Mouse (Mus musculus) activated CD4-positive, CD25-positive, alpha-beta regulatory T cell, adult 4 months (primary cell): ENCODE results near the gene Creb3. TPM values are rescaled to one million over a fixed set of nuclear protein-coding genes. Genes with fewer than 3 reads are reported as not detected.
"Not testable (repeated sequence)": the region's sequence is repeated elsewhere in the genome, so short reads cannot be mapped to it uniquely, and the experiment has no call there.

Experiments used
- ATAC-seq: one replicate; pipeline ENCODE4 v1.8.0; 2017
- polyA plus RNA-seq, 2 experiments: library from polyadenylated mRNA; unstranded; fragments of 100-300 nt; shearing (Covaris generic); gene quantifications; one replicate each; pipeline ENCODE4 v1.2.1; 2017

Creb3 gene
- polyA plus RNA-seq, 2 experiments from 2014 or later = 101 to 104 TPM

DNA sequence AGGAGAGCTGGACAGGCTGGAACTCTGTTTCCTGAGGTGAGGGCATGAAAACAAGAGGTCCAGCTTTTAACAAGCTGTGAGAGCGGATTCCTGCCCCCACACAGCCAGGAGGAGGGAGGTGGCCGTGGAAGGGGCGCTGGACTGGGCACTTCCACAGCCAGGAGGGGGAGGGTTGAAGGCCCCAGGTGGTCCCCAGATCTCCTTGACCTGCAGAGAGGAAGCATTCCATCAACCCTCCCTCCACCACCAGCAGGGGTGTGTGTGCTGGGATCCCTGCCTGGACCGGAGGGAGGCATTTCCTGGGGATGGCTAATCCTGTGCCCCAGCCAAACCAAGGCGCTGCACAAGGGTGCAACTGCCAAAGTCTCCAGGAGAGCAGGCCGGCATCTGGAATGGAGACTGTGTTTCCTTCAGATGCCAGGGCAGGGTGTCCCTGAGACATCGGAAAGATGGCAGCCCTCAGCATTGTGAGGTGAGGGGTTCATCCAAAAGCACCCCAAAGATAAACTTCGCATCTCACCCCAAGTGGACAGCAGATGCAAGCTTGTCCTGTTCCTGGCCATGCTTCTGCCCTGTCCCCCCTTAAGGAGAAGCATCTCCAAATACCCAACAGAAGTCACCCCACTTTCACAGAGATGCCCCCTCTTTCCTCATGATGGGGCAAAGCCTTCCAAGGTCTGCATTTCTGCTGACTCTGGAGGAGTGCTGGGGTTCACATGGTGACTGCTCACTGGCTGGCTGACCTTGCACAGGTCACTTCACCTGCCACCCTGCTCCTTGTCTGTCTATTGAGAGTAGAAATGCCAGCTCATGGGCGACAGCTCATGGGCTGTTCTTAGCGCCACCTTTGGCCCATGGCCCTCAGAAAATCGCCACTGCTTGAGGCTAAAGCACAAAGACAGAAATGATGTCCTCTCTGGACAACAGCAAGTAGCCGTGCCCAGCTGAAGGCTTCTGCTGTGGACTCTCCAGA, 22.6 kb downstream of the Creb3 start, which contains the start of gene Msmp:
Msmp (minus strand) TSS at position 51 of the 973 bp plus-strand sequence.
- no peak for ATAC-seq

DNA sequence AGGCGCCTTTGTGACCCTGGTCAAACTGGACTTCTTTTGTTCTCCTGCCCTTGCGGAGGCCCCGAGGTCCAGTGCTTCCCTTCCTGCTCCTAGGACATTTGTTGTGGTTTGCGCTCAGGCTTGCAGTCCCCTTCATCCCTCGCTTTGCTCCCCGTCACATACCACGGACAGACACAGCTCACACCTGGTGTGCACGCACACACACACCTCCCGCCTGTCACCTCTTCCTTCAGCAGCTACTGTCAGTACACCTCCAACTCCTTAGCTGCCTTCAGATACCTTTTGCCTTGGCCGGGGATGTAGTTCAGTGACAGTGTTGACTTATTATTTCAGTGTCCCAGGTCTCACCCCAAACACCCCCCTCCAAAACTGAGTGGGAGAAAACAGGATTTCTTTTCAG, 23.6 kb downstream of the Creb3 start:
- no peak for ATAC-seq

DNA sequence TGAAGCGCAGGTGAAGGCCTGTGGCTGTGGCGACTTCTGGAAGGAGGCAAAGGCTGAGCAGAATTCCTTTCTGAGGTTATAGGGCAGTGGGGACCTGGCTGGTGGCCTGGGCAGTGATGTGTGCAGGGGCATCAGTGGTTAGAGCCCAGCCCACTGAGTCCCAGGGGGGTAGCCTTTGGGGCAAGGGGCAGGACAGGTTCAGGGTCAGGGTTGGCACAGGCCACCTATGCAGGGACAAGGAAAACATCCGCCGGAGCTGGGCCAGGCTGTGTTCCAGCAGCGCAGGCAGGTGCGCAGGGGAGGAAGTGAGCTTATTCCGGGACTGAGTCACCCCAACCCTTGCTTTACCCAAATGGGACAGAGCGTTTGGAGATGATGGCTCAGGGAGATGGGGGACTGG, 24.3 kb downstream of the Creb3 start:
- no peak for ATAC-seq

DNA sequence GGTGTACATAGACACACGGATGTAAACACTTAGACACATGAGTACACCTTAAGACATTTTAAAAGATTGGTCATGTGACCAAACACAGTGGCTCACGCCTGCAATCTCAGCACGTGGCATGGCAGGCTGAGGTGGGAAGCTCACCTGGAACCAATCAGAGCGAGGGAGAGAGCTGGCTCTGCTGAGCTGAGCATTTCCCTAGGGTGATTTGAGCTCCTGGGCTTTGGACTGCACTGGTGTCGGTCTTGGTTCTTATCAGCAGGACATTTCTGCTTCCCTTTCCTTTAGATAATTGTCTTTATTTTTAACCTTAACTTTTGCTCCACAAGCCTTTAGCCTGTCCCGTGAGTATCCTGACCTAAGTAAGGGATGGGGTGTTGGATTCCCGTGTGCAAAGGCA, 25.5 kb downstream of the Creb3 start:
- no peak for ATAC-seq

DNA sequence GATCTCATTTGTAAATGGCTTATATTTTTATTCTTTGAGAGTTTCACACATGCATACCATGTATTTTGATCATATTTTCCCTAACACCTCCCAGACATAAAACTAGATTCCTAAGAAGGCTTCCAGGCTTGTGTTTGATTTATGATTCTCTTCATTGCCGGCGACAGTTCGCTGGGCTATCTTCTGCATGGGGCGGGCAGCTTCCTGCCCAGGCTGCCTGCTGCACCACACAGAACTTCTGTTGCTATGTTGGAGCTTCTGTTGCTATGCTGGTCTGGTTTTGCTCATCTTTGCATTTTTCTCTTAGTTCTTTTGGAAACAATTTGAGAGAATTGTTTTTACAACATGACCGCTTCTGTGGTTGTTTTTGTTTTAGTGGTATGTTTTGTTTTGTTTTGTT, 29.4 kb downstream of the Creb3 start:
- ATAC-seq = no peak

DNA sequence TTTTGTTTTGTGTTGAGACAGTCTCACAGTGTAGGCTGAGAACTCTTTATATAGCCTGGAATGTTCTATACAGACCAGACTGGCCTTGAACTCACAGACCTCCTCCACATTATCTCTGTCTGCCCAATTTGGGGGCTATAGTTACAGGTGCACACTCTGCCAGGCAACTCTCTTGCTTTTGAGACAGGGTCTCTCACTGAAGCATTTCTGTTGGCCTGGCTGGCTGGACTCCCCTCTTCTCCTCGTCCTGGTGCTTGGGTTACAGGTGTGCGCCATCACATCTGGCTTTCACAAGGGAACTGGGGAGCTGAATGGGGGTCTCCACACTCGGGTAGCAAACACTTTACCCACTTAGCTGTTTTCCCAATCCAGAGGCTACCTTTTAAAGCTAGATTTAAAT, 29.8 kb downstream of the Creb3 start:
- ATAC-seq = no peak

DNA sequence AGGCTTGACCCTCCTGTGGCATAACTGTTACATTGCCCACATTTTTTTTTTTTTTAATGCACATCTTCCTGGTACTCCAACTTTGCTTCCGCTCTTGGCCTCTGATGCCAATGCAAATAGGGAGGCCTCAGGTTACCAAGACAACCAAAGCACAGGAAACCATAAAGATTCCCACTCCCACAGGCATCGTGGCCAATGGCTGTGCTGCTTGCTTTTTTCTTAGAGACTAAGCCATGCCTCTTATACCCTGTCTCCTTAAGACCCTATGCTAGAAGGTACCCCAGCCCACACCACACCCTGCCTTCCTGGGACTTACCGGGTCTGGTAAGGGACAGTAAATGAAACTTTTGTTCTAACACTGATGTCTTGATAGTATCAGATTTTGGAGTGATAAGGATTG, 31.3 kb downstream of the Creb3 start:
- no peak for ATAC-seq

DNA sequence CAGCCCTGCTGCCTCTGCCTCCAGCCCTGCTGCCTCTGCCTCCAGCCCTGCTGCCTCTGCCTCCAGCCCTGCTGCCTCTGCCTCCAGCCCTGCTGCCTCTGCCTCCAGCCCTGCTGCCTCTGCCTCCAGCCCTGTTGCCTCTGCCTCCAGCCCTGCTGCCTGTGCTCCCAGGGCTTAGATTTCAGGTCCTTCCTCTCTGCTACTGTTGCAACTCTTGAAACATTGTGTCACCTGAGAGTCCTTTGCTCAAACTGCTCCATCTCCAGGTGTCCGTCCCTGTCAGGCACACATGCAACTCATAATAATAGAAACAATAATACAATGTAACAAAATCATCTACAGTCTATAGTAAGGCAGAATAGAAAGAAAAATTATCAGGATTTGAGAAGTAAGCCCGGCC, 34.5 kb downstream of the Creb3 start:
- ATAC-seq = not testable (repeated sequence)

DNA sequence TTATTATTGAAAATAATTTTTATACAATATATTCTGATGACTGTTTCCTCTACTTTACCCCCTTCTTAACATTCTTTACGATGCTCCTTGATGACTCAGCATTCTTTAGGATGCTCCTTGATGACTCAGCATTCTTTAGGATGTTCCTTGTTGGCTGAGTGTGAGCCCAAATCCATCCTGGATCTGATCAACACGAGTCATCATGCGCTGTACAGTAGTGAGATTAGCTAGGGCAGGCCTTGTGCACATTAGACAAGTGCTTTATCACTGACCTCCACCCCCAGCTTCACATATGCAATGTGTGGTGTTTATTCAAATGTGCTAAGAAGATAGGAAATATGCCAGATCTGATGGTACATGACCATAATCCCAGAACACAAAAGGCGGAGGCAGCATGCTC, 36.1 kb downstream of the Creb3 start:
- ATAC-seq = no peak

DNA sequence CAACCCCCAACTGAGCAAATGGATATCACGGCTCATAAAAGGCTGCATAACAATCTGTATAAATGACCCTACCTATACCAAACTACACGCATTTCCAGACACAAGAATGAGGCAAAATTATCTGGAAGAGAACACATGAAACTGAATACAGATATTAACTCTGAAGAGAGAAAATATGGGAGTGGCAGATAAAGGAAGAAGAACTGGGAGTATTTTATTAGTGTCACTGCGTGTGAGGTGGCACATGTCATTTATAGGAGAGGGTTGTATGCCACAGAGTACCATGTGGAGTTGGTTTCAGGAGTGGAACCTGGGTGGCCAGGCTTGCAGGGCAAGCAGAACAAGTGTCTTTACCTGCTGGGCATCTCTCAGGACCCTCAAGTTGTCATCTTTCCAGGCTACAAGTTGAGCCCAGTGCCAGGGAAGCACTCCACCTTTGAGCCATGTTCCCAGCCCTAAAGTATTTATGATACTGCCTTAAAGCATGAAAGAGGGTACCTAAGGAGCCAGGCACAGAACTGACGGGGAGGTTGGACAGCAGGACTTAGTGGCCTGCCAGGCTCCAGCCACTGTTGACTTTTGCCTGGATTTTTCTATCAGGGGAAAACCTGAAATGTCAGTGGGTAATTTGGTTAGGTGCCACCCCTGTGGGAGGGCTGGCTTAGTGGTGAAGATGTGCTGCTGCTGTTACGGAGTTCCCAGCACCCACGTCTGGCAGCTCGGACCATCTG, 36.7 kb downstream of the Creb3 start:
- ATAC-seq = no peak

DNA sequence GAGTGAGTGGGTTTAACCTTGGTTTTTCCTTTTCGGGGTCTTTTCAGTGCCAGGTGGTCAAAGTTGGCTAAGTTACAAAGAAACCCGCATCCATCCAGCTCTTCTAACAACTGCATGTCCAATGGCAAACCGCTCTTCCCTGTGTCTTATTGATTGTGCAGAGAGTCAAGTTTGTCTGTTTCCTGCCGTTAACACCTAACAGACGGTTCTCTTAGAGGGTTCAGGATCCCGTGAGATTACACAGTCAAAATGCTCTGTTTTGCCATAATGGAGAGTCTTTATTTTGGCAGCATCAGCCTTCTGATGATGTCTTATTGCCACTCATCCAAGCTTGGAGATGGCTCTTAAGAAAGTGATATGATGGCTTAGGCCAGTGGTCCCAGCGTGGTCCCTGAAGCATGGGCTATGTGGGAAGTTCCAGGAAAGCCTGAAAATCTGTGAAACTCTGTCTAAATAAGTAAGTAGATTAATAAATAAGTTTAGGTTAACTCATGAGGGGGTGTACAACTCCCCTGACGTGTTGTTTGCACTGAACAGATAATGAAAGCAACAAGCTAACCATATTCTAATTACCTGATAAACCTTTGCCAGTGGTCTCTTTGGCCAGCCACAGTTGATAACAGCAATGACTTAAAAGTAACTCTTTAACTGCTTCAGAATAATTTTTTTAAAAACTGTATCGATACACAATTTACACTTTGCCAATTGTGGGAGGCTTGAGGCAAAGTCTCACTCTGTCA, 38.2 kb downstream of the Creb3 start:
- no peak for ATAC-seq

DNA sequence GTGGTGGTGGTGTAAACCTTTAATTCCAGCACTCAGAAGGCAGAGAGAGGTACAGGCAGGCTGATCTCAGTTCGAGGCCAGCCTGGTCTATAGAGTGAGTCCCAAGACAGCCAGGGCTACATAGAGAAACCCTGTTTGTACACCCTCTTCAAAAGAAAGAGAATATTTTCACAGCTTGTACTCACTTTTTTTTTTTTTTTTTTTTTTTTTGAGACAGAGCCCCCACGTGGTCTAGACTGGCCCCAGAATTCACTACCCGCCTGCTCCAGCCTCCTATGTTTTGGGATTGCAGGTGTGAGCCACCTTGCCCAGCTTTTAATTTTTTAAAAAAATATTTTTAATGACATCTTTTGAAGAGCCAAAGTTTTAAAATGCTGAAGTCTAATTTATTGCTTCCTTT, 42.0 kb downstream of the Creb3 start:
- ATAC-seq = no peak

DNA sequence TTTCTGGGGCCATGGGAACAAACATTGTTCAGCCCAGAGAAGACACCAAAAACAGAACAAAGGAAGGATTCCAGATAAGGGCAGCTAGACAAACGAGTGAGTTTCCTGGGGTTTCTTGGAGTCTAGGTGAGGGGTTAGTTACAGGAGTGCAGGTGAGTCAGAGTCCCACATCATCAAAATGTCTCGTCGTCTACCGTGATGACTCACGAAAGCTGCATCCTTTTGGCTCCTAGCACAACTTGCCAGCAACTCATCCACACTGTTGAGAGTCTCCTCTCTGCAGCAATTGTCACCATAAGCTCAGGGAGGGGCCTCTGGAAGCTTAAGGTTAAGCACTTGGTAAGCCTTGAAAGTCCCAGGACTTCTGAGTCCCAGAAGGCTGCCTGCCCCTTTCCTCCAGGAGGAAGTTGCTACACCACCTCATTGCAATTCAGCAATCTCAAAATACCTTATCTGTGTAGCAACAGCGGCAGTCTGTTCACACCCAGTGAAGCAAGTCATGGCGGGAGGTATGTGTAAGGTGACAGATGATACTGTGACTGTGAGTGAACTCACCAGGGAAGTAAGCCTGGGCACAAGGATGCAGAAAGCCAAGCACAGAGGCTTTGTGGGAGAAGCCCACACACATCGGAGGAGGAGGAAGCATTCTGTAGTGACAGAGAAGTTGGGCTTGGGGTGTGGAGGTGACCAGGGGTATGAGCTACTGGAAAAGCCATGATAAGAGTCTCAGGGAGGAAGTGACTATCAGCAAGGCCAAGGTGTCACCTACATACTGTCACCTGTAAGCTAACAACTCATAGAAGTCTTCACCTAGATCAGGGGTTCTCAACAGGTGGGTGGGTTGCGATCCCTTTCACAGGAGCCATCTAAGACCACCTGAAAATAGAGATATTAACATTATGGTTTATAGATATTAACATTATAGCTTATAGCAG, 42.9 kb downstream of the Creb3 start:
- ATAC-seq = no peak

DNA sequence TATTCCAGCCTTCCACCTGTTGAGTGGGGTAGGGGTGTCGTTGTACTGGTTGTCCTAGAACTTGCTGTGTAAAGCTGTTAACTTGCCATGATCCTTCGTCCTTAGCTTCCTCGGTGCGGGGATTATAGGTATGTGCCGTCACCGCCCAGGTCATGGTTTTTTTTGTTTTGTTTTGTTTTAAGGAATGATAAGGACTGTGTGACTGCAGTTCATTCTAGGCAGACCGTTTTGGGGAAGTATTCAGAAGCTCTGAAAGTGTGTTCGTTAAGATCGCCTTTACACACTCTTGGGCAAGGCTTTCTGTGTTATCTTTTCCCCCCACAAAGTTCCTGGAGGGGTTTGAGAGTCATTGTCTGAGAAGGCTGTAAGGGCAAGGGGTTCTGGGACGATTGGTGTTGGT, 50.4 kb downstream of the Creb3 start:
- no peak for ATAC-seq

DNA sequence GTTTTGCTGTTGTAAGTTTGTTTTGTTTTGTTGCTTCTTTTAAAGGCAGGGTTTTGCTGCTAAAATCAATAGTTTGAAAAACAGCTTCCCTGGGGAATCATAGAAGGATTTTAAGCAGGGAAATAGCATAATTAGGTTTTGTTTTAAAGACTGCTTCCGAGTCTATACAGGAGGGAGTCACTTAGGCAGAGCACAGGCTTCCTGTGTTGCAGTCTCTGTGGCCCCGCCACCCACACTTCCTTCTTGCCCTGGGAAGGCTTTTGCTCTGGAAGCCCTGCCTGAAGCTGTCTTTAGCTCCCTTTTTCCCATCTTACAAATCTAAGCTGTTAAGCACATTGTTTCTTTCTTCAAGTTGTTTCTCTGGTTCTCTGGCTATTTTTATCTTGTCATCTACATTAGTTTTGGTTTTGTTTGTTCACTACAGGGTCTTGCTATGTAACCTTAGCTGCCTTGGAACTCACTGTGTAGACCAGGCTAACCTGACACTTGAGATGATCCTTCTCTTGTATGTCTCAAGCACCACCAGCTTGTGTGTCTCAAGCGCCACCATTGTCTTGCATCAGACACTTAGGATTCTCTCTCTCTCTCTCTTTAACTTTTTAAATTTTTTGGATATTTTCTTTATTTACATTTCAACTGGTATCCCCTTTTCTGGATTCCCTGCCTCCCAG, 51.1 kb downstream of the Creb3 start:
- ATAC-seq = no peak

Other genes starting within 250 kb of the Creb3 start
- not detected for gene Rusc2, start 180.4 kb upstream of the Creb3 start, polyA plus RNA-seq
- not detected for gene Fam166b, start 133.2 kb upstream of the Creb3 start, polyA plus RNA-seq
- gene Tesk1, start 120.4 kb upstream of the Creb3 start, polyA plus RNA-seq = 1 to 10 TPM in 1 of 2 experiments, under 1 TPM in 1; 0.48 to 1.1 TPM
- gene Cd72, start 107.7 kb upstream of the Creb3 start, polyA plus RNA-seq = 10 to 100 TPM; 63.4 to 67.4 TPM
- 100 to 1,000 TPM; 145 to 163 TPM for gene Sit1, start 78.6 kb upstream of the Creb3 start, polyA plus RNA-seq
- 10 to 100 TPM; 71.7 to 78.1 TPM for gene Ccdc107, start 69.4 kb upstream of the Creb3 start, polyA plus RNA-seq
- 1 to 10 TPM; 5.3 to 7.4 TPM for gene Arhgef39, start 62.6 kb upstream of the Creb3 start, polyA plus RNA-seq
- under 1 TPM in 1 of 2 experiments, not detected in 1; 0.73 TPM for gene Car9, start 55.4 kb upstream of the Creb3 start, polyA plus RNA-seq
- gene Tpm2, start 38.6 kb upstream of the Creb3 start, polyA plus RNA-seq = not detected
- 100 to 1,000 TPM in 1 of 2 experiments, 10 to 100 TPM in 1; 86.9 to 116 TPM for gene Tln1, start 359 bp downstream of the Creb3 start, polyA plus RNA-seq
- 10 to 100 TPM; 10.8 to 12.4 TPM for gene Rgp1, start 16.4 kb downstream of the Creb3 start, polyA plus RNA-seq
- gene Gba2, start 16.5 kb downstream of the Creb3 start, polyA plus RNA-seq = 10 to 100 TPM; 12.7 to 14.4 TPM
- gene Msmp, start 22.2 kb downstream of the Creb3 start, polyA plus RNA-seq = not detected
- not detected for gene Npr2, start 69.6 kb downstream of the Creb3 start, polyA plus RNA-seq
- gene Spag8, start 91.3 kb downstream of the Creb3 start, polyA plus RNA-seq = not detected
- 10 to 100 TPM; 41.0 to 42.7 TPM for gene Hint2, start 94.1 kb downstream of the Creb3 start, polyA plus RNA-seq
- gene Tmem8b, start 106.6 kb downstream of the Creb3 start, polyA plus RNA-seq = under 1 TPM; 0.38 to 0.90 TPM
- gene Fam221b, start 106.8 kb downstream of the Creb3 start, polyA plus RNA-seq = 1 to 10 TPM; 3.2 to 4.4 TPM
- not detected for gene Olfr70, start 138.5 kb downstream of the Creb3 start, polyA plus RNA-seq
- gene Olfr71, start 147.9 kb downstream of the Creb3 start, polyA plus RNA-seq = under 1 TPM in 1 of 2 experiments, not detected in 1; 0.13 TPM
- not detected for gene Hrct1, start 164.9 kb downstream of the Creb3 start, polyA plus RNA-seq
- gene Spaar, start 167.7 kb downstream of the Creb3 start, polyA plus RNA-seq = under 1 TPM in 1 of 2 experiments, not detected in 1; 0.15 TPM
- gene Olfr159, start 208.7 kb downstream of the Creb3 start, polyA plus RNA-seq = not detected